ENCODE assay signal across 10 mouse cellular contexts in the genomic region with DNA sequence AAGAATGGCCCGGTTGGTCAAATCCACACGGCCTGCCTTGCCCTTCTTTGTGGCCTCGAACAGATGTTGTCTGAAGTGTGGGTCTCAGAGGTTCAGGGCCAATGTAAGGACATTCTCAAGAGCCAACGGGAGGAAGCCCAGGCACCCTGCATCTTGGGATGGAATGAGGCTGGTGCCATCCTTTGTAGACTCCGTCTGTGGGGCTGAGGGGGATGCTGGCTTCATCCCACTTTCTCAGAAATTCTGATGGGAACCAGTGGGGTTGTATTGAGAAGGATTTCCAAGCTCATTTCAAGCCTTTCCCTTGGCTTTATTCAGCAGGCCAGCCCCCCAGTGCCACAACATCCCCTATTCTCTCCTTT. TPM values are rescaled to one million over a fixed set of nuclear protein-coding genes. Genes with fewer than 3 reads are reported as not detected.
DNase-seq lines count a peak whose midpoint lies in the region; ATAC-seq and TF ChIP-seq lines count a peak whose summit lies in the region.
"Had no signal": no experiment of that assay in that cellular context is flagged by ENCODE, and none has a peak within 500 bp of the region (broad histone marks: within the 10 kb centered on the region; RNA-seq: fewer than 3 reads in every experiment).

No protein-coding gene starts in this region.

- no peaks in the 10 kb centered on the region for H3K9me3 ChIP-seq in embryonic facial prominence, embryonic 12.5 days
- no peaks in the 10 kb centered on the region for H3K9me3 ChIP-seq in embryonic facial prominence, embryonic 10.5 days
- no peaks in the 10 kb centered on the region for H3K9me3 ChIP-seq in kidney, embryonic 15.5 days (replicated peaks)
- H3K9me3 ChIP-seq in neural tube, embryonic 13.5 days = no peaks in the 10 kb centered on the region
- no peaks in the 10 kb centered on the region for H3K9me3 ChIP-seq in stomach, postnatal 0 days (ENCODE audit: control insufficient read depth, low read length)
- H3K9me3 ChIP-seq: G1E had no signal

- no peak overlapping the region for H3K4me2 ChIP-seq in embryonic facial prominence, embryonic 12.5 days (replicated peaks)
- no peak overlapping the region for H3K4me2 ChIP-seq in kidney, embryonic 15.5 days
- no peak overlapping the region for H3K4me2 ChIP-seq in neural tube, embryonic 13.5 days
- no peak overlapping the region for H3K4me2 ChIP-seq in stomach, postnatal 0 days (replicated peaks; ENCODE audit: low read depth)

- no peaks in the 10 kb centered on the region for H3K27me3 ChIP-seq in embryonic facial prominence, embryonic 12.5 days
- H3K27me3 ChIP-seq in embryonic facial prominence, embryonic 10.5 days (replicated peaks; ENCODE audit: low read depth, poor library complexity, severe bottlenecking) = no peaks in the 10 kb centered on the region
- no peaks in the 10 kb centered on the region for H3K27me3 ChIP-seq in kidney, embryonic 15.5 days
- no peaks in the 10 kb centered on the region for H3K27me3 ChIP-seq in neural tube, embryonic 13.5 days
- H3K27me3 ChIP-seq in stomach, postnatal 0 days (ENCODE audit: control insufficient read depth, insufficient read depth, low read length) = no peaks in the 10 kb centered on the region

- H3K27ac ChIP-seq in embryonic facial prominence, embryonic 12.5 days = peak overlapping the region; percentile 52; the same call in 1 of the 2 replicates
- H3K27ac ChIP-seq in embryonic facial prominence, embryonic 10.5 days (replicated peaks) = no peak overlapping the region; the same call in 1 of the 2 replicates
- H3K27ac ChIP-seq in kidney, embryonic 15.5 days = peak overlapping the region; percentile 85
- H3K27ac ChIP-seq in neural tube, embryonic 13.5 days (replicated peaks) = peak overlapping the region; percentile 74
- H3K27ac ChIP-seq in stomach, postnatal 0 days (replicated peaks) = peak overlapping the region; percentile 88

- DNase-seq in embryonic facial prominence, embryonic 10.5 days (ENCODE audit: low spot score) = no peak
- DNase-seq in kidney, adult 8-10 months = no peak
- no peak for DNase-seq in neural tube, embryonic 10.5 days (ENCODE audit: extremely low spot score, low spot score)
- DNase-seq in stomach, postnatal 0 days (ENCODE audit: low spot score) = no peak
- no peak for DNase-seq in B cell, adult 2 months
- DNase-seq: right cerebral cortex, postnatal 14 days had no signal

- ATAC-seq in embryonic facial prominence, embryonic 12.5 days (ENCODE audit: insufficient number of reproducible peaks, insufficient read depth, low FRiP score, low TSS enrichment) = no peak
- no peak for ATAC-seq in kidney, embryonic 15.5 days (replicated peaks; ENCODE audit: low FRiP score)
- ATAC-seq in neural tube, embryonic 13.5 days (ENCODE audit: low read depth) = peak; percentile 52; the same call in 1 of the 2 replicates
- no peak for ATAC-seq in stomach, postnatal 0 days (ENCODE audit: low FRiP score, low TSS enrichment)

- 87% methylated on average over 5 of the region's 5 CpGs for WGBS in embryonic facial prominence, embryonic 12.5 days
- WGBS in embryonic facial prominence, embryonic 10.5 days = 91% methylated on average over 5 of the region's 5 CpGs
- WGBS in kidney, embryonic 15.5 days = 78% methylated on average over 5 of the region's 5 CpGs
- 81% methylated on average over 5 of the region's 5 CpGs for WGBS in neural tube, embryonic 13.5 days
- 61% methylated on average over 5 of the region's 5 CpGs for WGBS in stomach, postnatal 0 days

- H3K36me3 ChIP-seq in embryonic facial prominence, embryonic 12.5 days = no peaks in the 10 kb centered on the region
- H3K36me3 ChIP-seq in embryonic facial prominence, embryonic 10.5 days (replicated peaks) = no peaks in the 10 kb centered on the region
- no peaks in the 10 kb centered on the region for H3K36me3 ChIP-seq in kidney, embryonic 15.5 days
- no peaks in the 10 kb centered on the region for H3K36me3 ChIP-seq in neural tube, embryonic 13.5 days
- no peaks in the 10 kb centered on the region for H3K36me3 ChIP-seq in stomach, postnatal 0 days (ENCODE audit: control insufficient read depth, insufficient read depth, low read length)
- H3K36me3 ChIP-seq: G1E had no signal

- TF ChIP-seq CTCF in stomach, postnatal 0 days (IDR thresholded peaks at IDR 0.05; ENCODE audit: low read depth) = no peak

- H3K4me3 ChIP-seq in embryonic facial prominence, embryonic 12.5 days = no peak overlapping the region
- no peak overlapping the region for H3K4me3 ChIP-seq in embryonic facial prominence, embryonic 10.5 days
- H3K4me3 ChIP-seq in kidney, embryonic 15.5 days (replicated peaks) = no peak overlapping the region
- H3K4me3 ChIP-seq in neural tube, embryonic 13.5 days = no peak overlapping the region
- H3K4me3 ChIP-seq in stomach, postnatal 0 days (ENCODE audit: low read depth, low read length) = no peak overlapping the region

- H3K9ac ChIP-seq in embryonic facial prominence, embryonic 12.5 days = no peak overlapping the region
- H3K9ac ChIP-seq in kidney, embryonic 15.5 days = no peak overlapping the region
- H3K9ac ChIP-seq in neural tube, embryonic 13.5 days = no peak overlapping the region
- no peak overlapping the region for H3K9ac ChIP-seq in stomach, postnatal 0 days (ENCODE audit: low read length)

- H3K4me1 ChIP-seq in embryonic facial prominence, embryonic 12.5 days = peaks cover 17% of the 10 kb centered on the region
- H3K4me1 ChIP-seq in embryonic facial prominence, embryonic 10.5 days = peaks cover 27% of the 10 kb centered on the region
- peaks cover 39% of the 10 kb centered on the region for H3K4me1 ChIP-seq in kidney, embryonic 15.5 days
- H3K4me1 ChIP-seq in neural tube, embryonic 13.5 days (replicated peaks) = peaks cover 21% of the 10 kb centered on the region
- H3K4me1 ChIP-seq in stomach, postnatal 0 days (replicated peaks; ENCODE audit: control insufficient read depth, insufficient read depth) = 0 out of 2 replicates have a peak, but pooled peaks cover 11% of the 10 kb centered on the region

- no peak for TF ChIP-seq EP300 in stomach, postnatal 0 days (optimal IDR thresholded peaks at IDR 0.05)

RNA-seq across cellular contexts. Expression of a gene that starts 41.5 kb away (rescaled TPM):
- polyA plus RNA-seq in embryonic facial prominence, embryonic 12.5 days (2016; fragmentation: Nextera tagmentation; extraction: Ambion mirVana) = 0.20 and 0.90 TPM in 2 replicates
- not detected in 2 replicates for polyA plus RNA-seq in embryonic facial prominence, embryonic 10.5 days (2016; fragmentation: Nextera tagmentation; extraction: Ambion mirVana)
- polyA plus RNA-seq in kidney, embryonic 15.5 days (2015; fragmentation: Nextera tagmentation; extraction: Ambion mirVana) = 1.8 and 2.3 TPM in 2 replicates
- polyA plus RNA-seq in neural tube, embryonic 13.5 days (2015; fragmentation: Nextera tagmentation; extraction: Ambion mirVana) = not detected in 2 replicates
- 0.13 and 0.36 TPM in 2 replicates for polyA plus RNA-seq in stomach, postnatal 0 days (2015; fragmentation: Nextera tagmentation; extraction: Ambion mirVana)
